Mouse (Mus musculus): ENCODE results near the gene Evi5l. TPM values are rescaled to one million over a fixed set of nuclear protein-coding genes. Genes with fewer than 3 reads are reported as not detected.

The Evi5l gene
- polyA plus RNA-seq, 1 experiment from 2014 or later = 16.5 TPM

DNA sequence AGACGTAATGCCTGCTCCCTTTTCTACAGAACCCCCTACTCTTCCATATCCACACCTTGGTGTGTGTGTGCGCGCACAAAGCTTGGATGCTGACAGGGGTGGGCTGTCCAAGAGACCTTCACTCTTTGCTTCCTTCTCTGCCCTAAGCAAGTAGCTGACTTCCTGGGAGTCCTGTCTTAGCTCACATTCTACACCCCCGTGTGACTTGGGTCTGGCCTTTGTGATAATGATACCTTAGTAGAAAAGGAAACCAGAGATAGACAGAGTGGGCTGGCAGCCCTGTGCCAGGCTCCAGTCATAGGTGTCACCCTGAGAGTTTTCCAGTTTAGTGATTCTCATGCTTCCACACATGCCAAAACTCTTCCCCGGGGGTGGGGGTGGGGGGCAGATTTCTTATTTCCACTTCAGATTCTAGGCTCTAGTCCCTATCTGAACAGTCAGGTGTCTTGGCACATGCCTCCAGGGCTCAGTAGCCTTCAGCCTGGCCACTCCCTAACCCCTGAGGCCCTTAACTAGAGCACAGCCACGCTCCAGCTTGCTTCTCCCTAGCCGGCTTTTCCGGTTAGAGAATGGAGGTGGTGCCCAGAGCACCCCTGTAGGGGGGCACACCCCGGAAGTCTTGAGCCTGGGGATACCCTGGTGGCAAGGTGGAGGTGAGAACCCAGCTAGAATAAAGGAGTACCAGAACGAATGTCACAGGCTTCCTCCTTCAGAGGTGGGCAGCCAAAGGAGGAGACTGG is 64.4 kb downstream of the Evi5l start:
- H3K4me1 ChIP-seq (replicated peaks; ENCODE audit: insufficient read depth, low read length) = no peaks in the 10 kb centered on the region
- H3K4me2 ChIP-seq (ENCODE audit: low read length) = no peak overlapping the region
- ATAC-seq (replicated peaks; ENCODE audit: low FRiP score, low read depth) = 0 out of 2 replicates have a peak, but pooled peaks have one; percentile 18
- no peaks in the 10 kb centered on the region for H3K36me3 ChIP-seq (ENCODE audit: insufficient read depth, low read length)
- no peak for DNase-seq (ENCODE audit: low spot score)
- 48% methylated on average over 10 of the region's 10 CpGs for WGBS
- H3K4me3 ChIP-seq (replicated peaks; ENCODE audit: low read depth, low read length) = no peak overlapping the region
- H3K9me3 ChIP-seq (replicated peaks; ENCODE audit: low read length) = no peaks in the 10 kb centered on the region
- H3K27ac ChIP-seq = no peak overlapping the region
- H3K27me3 ChIP-seq (ENCODE audit: insufficient read depth, low read length) = no peaks in the 10 kb centered on the region
- no peak for TF ChIP-seq CTCF (IDR thresholded peaks at IDR 0.05; ENCODE audit: low read depth)
- H3K9ac ChIP-seq (ENCODE audit: low read depth, low read length) = no peak overlapping the region

DNA sequence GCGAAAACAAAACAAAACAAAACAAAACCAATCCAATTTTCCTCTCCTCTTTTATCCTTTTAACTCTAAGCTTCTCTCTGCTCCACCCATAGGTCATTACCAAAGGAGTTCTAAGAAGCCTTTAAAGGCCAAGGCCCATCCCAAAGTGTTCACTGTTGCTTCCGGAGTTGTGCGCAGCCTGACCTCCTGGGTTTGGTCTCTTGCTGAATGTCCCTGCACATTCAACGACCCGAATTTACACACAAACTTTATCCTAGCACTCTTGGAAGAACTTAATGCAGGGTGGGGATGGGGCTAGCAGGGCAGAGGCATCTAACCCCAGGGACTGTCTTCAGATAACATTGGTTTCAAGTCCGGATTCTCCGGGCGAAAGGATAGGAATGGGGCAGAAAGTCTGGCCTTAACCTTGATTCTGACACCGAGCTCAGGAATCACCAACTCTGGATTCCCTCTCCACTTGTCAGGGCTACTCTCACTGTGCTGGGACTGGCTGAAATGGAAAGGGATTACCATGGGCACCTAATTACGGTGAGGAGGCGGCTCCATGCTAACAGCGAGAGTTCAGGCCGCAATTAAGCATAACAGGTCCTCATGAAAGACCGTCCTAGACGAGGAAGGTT is 71.6 kb downstream of the Evi5l start:
- DNase-seq (ENCODE audit: low spot score) (no peak), ATAC-seq (replicated peaks; ENCODE audit: low FRiP score, low read depth) (0 out of 2 replicates have a peak, but pooled peaks have one; percentile 1)
- Histone ChIP-seq H3K27ac (peak overlapping the region; percentile 78), H3K27me3 (ENCODE audit: insufficient read depth, low read length) (no peaks in the 10 kb centered on the region), H3K9me3 (replicated peaks; ENCODE audit: low read length) (no peaks in the 10 kb centered on the region), H3K9ac (ENCODE audit: low read depth, low read length) (peak overlapping the region; percentile 47), H3K4me1 (replicated peaks; ENCODE audit: insufficient read depth, low read length) (peaks cover 11% of the 10 kb centered on the region), H3K4me3 (replicated peaks; ENCODE audit: low read depth, low read length) (peak overlapping the region; percentile 80), H3K36me3 (ENCODE audit: insufficient read depth, low read length) (0 out of 2 replicates have a peak, but pooled peaks cover 7% of the 10 kb centered on the region), H3K4me2 (ENCODE audit: low read length) (peak overlapping the region; percentile 48)
- whole genome bisulfite sequencing = 19% methylated on average over 15 of the region's 15 CpGs
- TF ChIP-seq CTCF (IDR thresholded peaks at IDR 0.05; ENCODE audit: low read depth) = no peak

DNA sequence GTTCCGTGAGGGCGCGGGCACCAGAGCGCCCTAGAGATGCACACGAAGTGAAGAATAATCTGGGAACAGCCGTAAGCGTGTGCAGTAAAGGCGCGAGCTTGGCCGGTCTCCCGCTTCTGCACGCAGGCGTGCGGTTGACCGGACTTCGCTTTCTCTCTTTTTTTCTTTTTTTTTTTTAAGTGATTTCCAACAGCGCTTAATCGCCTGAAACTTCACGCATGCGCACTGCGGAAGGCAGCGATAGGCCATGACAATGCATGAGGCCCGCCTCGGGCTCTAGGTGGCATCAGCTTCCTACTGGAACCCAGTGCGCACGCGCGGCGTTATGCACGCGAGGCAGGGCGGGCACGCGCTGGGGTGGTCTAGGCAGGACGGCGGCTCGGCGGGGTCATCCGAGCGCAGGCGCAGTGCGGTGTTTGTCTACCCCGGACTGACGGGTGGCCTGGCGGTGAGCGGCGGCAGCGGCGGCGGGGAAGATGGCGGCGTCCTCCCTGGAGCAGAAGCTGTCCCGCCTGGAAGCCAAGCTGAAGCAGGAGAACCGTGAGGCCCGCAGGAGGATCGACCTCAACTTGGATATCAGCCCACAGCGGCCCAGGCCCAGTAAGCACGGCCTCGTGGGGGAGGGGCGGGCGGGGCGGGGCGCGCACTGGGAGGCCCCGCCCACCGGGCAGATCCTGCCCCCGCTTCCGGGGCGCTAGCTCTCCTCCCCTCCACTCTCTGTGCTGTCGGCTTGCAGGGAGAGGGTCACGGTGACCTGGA is 72.2 kb downstream of the Evi5l start, which contains the start of the genes Map2k7 and Gm49320:
Gene Map2k7 (plus strand): TSS at position 307 of the 759 bp plus-strand sequence.
Gene Gm49320 (plus strand): TSS at position 432 of the 759 bp plus-strand sequence.
- peaks cover 11% of the 10 kb centered on the region for H3K4me1 ChIP-seq (replicated peaks; ENCODE audit: insufficient read depth, low read length)
- H3K9ac ChIP-seq (ENCODE audit: low read depth, low read length) = peak within 1 kb of the TSS; percentile 63
- H3K4me3 ChIP-seq (replicated peaks; ENCODE audit: low read depth, low read length) = peak within 1 kb of the TSS; percentile 80
- 0 out of 2 replicates have a peak, but pooled peaks cover 14% of the 10 kb centered on the region for H3K36me3 ChIP-seq (ENCODE audit: insufficient read depth, low read length)
- peak; percentile 63 for TF ChIP-seq CTCF (IDR thresholded peaks at IDR 0.05; ENCODE audit: low read depth)
- H3K27ac ChIP-seq = peak within 1 kb of the TSS; percentile 78
- H3K27me3 ChIP-seq (ENCODE audit: insufficient read depth, low read length) = no peaks in the 10 kb centered on the region
- under 1% methylated on average over 59 of the region's 71 CpGs for WGBS
- DNase-seq (ENCODE audit: low spot score) (peak; percentile 99), ATAC-seq (replicated peaks; ENCODE audit: low FRiP score, low read depth) (peak; percentile 97)
- H3K9me3 ChIP-seq (replicated peaks; ENCODE audit: low read length) = no peaks in the 10 kb centered on the region
- H3K4me2 ChIP-seq (ENCODE audit: low read length) = peak within 1 kb of the TSS; percentile 84

DNA sequence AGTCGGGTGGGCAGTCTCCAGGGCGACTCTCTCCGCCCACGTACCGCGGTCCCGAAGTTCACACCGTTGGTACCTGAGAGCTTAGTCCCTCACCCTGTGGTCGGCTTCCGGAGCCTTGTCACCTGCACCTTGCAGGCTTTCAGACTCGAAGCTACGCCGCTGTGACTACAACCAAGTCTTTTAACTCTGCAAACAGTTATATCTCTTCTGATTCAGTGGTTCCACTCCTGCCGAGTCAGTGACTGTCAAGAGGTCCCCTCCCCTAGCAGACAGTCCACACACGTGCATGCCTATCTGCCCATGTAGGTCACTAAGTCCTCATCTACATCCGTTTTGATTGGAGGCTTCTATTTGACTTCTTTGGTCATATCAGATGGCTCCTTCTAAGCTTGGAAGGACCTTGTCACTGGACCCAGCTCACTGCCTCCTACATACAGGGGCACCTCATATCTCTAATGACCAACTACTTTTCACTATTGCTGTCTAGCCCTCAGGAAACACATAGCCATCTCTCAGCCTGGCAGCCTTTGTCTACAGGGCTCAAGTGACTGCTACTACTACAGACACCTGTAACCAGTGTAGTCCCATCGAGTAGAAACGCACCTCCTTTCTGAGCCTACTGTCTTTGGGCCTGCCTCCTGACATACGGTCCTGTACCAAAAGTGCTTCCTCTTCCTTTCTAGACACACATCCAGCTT is 73.0 kb downstream of the Evi5l start:
- peaks cover 11% of the 10 kb centered on the region for H3K4me1 ChIP-seq (replicated peaks; ENCODE audit: insufficient read depth, low read length)
- ATAC-seq (replicated peaks; ENCODE audit: low FRiP score, low read depth) (no peak; the same call in 1 of the 2 replicates), DNase-seq (ENCODE audit: low spot score) (no peak)
- H3K4me3 ChIP-seq (replicated peaks; ENCODE audit: low read depth, low read length) = peak overlapping the region; percentile 80
- peak overlapping the region; percentile 84 for H3K4me2 ChIP-seq (ENCODE audit: low read length)
- no peaks in the 10 kb centered on the region for H3K27me3 ChIP-seq (ENCODE audit: insufficient read depth, low read length)
- no peaks in the 10 kb centered on the region for H3K9me3 ChIP-seq (replicated peaks; ENCODE audit: low read length)
- 13% methylated on average over 19 of the region's 19 CpGs for WGBS
- H3K36me3 ChIP-seq (ENCODE audit: insufficient read depth, low read length) = peaks cover 21% of the 10 kb centered on the region; the same call in 1 of the 2 replicates
- no peak for TF ChIP-seq CTCF (IDR thresholded peaks at IDR 0.05; ENCODE audit: low read depth)
- H3K27ac ChIP-seq = peak overlapping the region; percentile 78
- peak overlapping the region; percentile 63 for H3K9ac ChIP-seq (ENCODE audit: low read depth, low read length)

DNA sequence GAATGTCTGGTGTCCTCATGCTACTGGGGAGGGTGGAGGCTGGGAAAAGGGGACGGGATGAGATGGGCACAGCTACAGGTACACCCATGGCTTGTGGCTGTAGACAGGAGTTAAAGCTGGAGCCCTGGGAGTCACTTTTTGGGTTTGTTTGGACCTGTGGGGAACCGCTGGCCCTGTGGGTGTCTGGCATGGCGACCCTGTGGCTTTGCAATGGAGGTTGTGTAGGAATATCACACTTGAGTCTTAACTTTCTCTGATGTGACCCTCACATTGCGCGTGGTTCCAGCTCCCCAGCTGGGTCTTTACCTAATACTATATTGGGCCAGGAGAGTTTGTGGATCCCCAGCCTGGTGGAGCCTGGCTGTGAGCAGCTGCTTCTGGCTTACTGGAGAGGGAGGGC is 78.7 kb downstream of the Evi5l start:
- H3K27ac ChIP-seq = no peak overlapping the region
- H3K9me3 ChIP-seq (replicated peaks; ENCODE audit: low read length) = no peaks in the 10 kb centered on the region
- 94% methylated on average over 5 of the region's 5 CpGs for WGBS
- no peak overlapping the region for H3K9ac ChIP-seq (ENCODE audit: low read depth, low read length)
- no peaks in the 10 kb centered on the region for H3K27me3 ChIP-seq (ENCODE audit: insufficient read depth, low read length)
- H3K4me2 ChIP-seq (ENCODE audit: low read length) = no peak overlapping the region
- ATAC-seq (replicated peaks; ENCODE audit: low FRiP score, low read depth) = no peak
- peaks cover 3% of the 10 kb centered on the region for H3K4me1 ChIP-seq (replicated peaks; ENCODE audit: insufficient read depth, low read length)
- no peak for TF ChIP-seq CTCF (IDR thresholded peaks at IDR 0.05; ENCODE audit: low read depth)
- DNase-seq (ENCODE audit: low spot score) = no peak
- peaks cover 50% of the 10 kb centered on the region for H3K36me3 ChIP-seq (ENCODE audit: insufficient read depth, low read length)
- no peak overlapping the region for H3K4me3 ChIP-seq (replicated peaks; ENCODE audit: low read depth, low read length)
